Mouse (Mus musculus) forebrain, embryonic 12.5 days (tissue): Measurements from ENCODE around the gene Hsp90ab1. TPM values are rescaled to one million over a fixed set of nuclear protein-coding genes. Genes with fewer than 3 reads are reported as not detected.

ENCODE experiments used
- ATAC-seq: fragments of 200-750 bp; cut with Nextera tagmentation; 2 replicates; pipeline ENCODE4 v1.8.0; 2017; ENCODE audit warnings: moderate TSS enrichment; ENCODE audit not compliant: low FRiP score
- H3K27ac ChIP-seq: fragments of 300-500 bp; sonication (generic); 2 replicates; pipeline ENCODE4 v1.5.1; 2016; ENCODE audit warnings: mild to moderate bottlenecking
- H3K27me3 ChIP-seq: fragments of 300-500 bp; sonication (generic); 2 replicates; pipeline ENCODE4 v1.6.1; 2016; ENCODE audit warnings: mild to moderate bottlenecking
- H3K36me3 ChIP-seq: fragments of 300-500 bp; sonication (generic); replicated peaks from 2 replicates; pipeline ENCODE4 v1.6.1; 2016; ENCODE audit warnings: mild to moderate bottlenecking
- H3K4me1 ChIP-seq: fragments of 300-500 bp; sonication (generic); 2 replicates; pipeline ENCODE4 v1.6.1; 2016
- H3K4me2 ChIP-seq: fragments of 300-500 bp; sonication (generic); 2 replicates; pipeline ENCODE4 v1.6.1; 2016; ENCODE audit warnings: mild to moderate bottlenecking, moderate library complexity
- H3K4me3 ChIP-seq: fragments of 300-500 bp; sonication (generic); replicated peaks from 2 replicates; pipeline ENCODE4 v1.5.1; 2016; ENCODE audit warnings: mild to moderate bottlenecking
- H3K9ac ChIP-seq: fragments of 300-500 bp; sonication (generic); 2 replicates; pipeline ENCODE4 v1.6.1; 2016; ENCODE audit warnings: mild to moderate bottlenecking
- H3K9me3 ChIP-seq: fragments of 300-500 bp; sonication (generic); 2 replicates; pipeline ENCODE4 v1.6.1; 2016
- WGBS: fragments of 180-500 bp; shearing (Covaris S2); methylation state at CpG from one replicate; pipeline ENCODE4 v1.1.7; 2016; 5-methylcytosine and 5-hydroxymethylcytosine counted together
- polyA plus RNA-seq: library from polyadenylated mRNA; unstranded; fragments of >200 nt; fragmentation: Nextera tagmentation; extraction: Ambion mirVana; gene quantifications from 2 replicates; pipeline ENCODE4 v1.2.1, GENCODE M21; 2016

The Hsp90ab1 gene
- polyA plus RNA-seq, 1 experiment from 2014 or later, result 1,580 TPM

GRCm38 (mm10) chr17:45602984-45603383 lies 29.9 kb upstream of the Hsp90ab1 start:
- H3K36me3 ChIP-seq, result no peaks in the 10 kb centered on the region
- H3K4me3 ChIP-seq, result no peak overlapping the region
- peaks cover 19% of the 10 kb centered on the region for H3K4me1 ChIP-seq
- no peak overlapping the region for H3K27ac ChIP-seq
- H3K27me3 ChIP-seq, result peaks cover 44% of the 10 kb centered on the region
- no peaks in the 10 kb centered on the region for H3K9me3 ChIP-seq
- no peak for ATAC-seq
- 74% methylated on average over 3 of the region's 3 CpGs for WGBS
- H3K4me2 ChIP-seq, result no peak overlapping the region
- H3K9ac ChIP-seq, result no peak overlapping the region

GRCm38 (mm10) chr17:45601877-45602304 lies 28.8 kb upstream of the Hsp90ab1 start, which contains the start of gene Mymx:
Gene Mymx, minus strand, starts transcription at chr17:45602102.
- ATAC-seq, result no peak
- Histone ChIP-seq H3K4me2 (peak within 1 kb of the TSS; percentile 8; the same call in 1 of the 2 replicates), H3K4me1 (peaks cover 22% of the 10 kb centered on the region), H3K27me3 (peaks cover 48% of the 10 kb centered on the region), H3K4me3 (no peak within 1 kb of the TSS), H3K36me3 (no peaks in the 10 kb centered on the region), H3K9ac (0 out of 2 replicates have a peak within 1 kb of the TSS, but pooled peaks have one; percentile 7), H3K27ac (no peak within 1 kb of the TSS), H3K9me3 (no peaks in the 10 kb centered on the region)
- WGBS, result 28% methylated on average over 6 of the region's 6 CpGs

- no peak for ATAC-seq
- WGBS, result 9% methylated on average over 22 of the region's 22 CpGs
- peaks cover 27% of the 10 kb centered on the region for H3K4me1 ChIP-seq
- no peak overlapping the region for H3K4me3 ChIP-seq
- H3K27me3 ChIP-seq, result peaks cover 52% of the 10 kb centered on the region
- no peak overlapping the region for H3K27ac ChIP-seq
- 0 out of 2 replicates have a peak overlapping the region, but pooled peaks have one; percentile 7 for H3K9ac ChIP-seq
- no peaks in the 10 kb centered on the region for H3K36me3 ChIP-seq
- H3K4me2 ChIP-seq, result peak overlapping the region; percentile 8; the same call in 1 of the 2 replicates
- no peaks in the 10 kb centered on the region for H3K9me3 ChIP-seq
Observed at GRCm38 (mm10) chr17:45601325-45601724, 28.3 kb upstream of the Hsp90ab1 start.

- ATAC-seq, result no peak
- peaks cover 37% of the 10 kb centered on the region for H3K4me1 ChIP-seq
Observed at GRCm38 (mm10) chr17:45600267-45600666, 27.2 kb upstream of the Hsp90ab1 start.

DNA sequence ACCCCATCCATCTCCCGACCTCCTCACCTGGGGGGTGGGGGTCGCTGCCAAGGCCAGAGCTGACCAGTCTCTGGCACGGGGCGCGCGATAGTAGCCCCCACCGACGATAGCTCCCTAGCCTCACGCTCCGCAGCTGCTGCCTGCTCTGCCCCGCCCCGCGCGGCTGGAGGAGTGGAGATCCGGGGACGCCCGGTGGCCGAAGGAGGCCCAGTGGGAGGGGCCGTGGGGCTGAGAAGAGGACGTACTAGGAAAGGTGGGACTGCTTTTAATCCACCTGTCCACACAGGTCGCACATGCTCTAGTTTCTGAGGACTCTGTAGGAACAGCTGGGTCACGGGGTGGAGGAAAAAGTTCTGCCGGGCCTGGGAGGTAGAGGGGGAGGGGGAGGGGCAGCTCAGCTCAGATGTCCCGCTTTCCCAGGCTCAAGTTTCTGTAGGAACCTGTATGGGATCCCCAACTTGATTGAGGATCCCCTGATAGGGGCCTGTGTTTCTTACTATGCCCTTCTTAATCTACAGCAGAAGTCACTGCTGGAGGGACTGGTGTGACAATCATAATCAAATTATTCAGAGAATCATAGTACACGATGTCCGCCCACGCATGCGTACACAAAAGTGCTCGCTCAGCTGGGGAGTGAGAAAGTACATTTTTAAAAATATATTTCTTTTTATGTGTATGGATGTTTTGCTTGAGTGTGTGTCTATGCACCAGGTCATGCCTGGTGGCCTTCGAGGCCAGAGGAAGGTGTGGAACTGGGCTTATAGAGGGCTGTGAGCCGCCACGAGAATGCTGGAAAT lies 26.6 kb upstream of the Hsp90ab1 start, which contains the start of gene Slc29a1:
Slc29a1 (minus strand) TSS at position 161 of the 797 bp plus-strand sequence.
- H3K4me2 ChIP-seq, result peak within 1 kb of the TSS; percentile 73
- peak; percentile 30 for ATAC-seq
- 13% methylated on average over 32 of the region's 32 CpGs for WGBS
- H3K4me1 ChIP-seq, result peaks cover 43% of the 10 kb centered on the region
- no peaks in the 10 kb centered on the region for H3K9me3 ChIP-seq
- no peak within 1 kb of the TSS for H3K27ac ChIP-seq
- H3K4me3 ChIP-seq, result peak within 1 kb of the TSS; percentile 37
- H3K36me3 ChIP-seq, result no peaks in the 10 kb centered on the region
- peaks cover 67% of the 10 kb centered on the region for H3K27me3 ChIP-seq
- H3K9ac ChIP-seq, result peak within 1 kb of the TSS; percentile 51

More at GRCm38 (mm10) chr17:45600267-45600666, 27.2 kb upstream of the Hsp90ab1 start:
- 52% methylated on average over 8 of the region's 8 CpGs for WGBS
- no peak overlapping the region for H3K4me2 ChIP-seq
- peaks cover 61% of the 10 kb centered on the region for H3K27me3 ChIP-seq
- no peak overlapping the region for H3K27ac ChIP-seq
- H3K9ac ChIP-seq, result no peak overlapping the region
- H3K9me3 ChIP-seq, result no peaks in the 10 kb centered on the region
- no peak overlapping the region for H3K4me3 ChIP-seq
- H3K36me3 ChIP-seq, result no peaks in the 10 kb centered on the region

DNA sequence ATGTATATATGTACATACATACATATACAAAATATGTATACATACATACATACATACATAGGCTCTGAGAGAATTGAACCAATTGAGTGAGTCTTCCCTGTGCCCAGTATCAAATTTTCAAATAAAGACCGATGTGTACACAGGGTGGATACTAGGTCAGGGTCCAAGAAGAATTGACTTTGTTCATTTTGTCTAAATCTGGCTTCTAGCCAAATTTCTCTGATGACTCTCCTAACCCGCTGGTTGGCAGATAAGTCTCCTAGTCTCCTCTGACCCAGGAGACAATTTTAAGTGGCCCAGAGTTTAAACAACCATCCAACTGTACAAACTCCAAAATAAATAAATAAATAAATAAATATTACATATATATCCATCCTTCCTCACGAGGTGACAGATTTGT lies 25.8 kb upstream of the Hsp90ab1 start:
- Histone ChIP-seq H3K4me2 (peak overlapping the region; percentile 73), H3K4me1 (peaks cover 50% of the 10 kb centered on the region), H3K4me3 (peak overlapping the region; percentile 37; the same call in 1 of the 2 replicates), H3K36me3 (no peaks in the 10 kb centered on the region), H3K27ac (no peak overlapping the region), H3K9ac (peak overlapping the region; percentile 51; the same call in 1 of the 2 replicates), H3K9me3 (no peaks in the 10 kb centered on the region), H3K27me3 (peaks cover 72% of the 10 kb centered on the region)
- ATAC-seq, result no peak
- 53% methylated on average over 3 of the region's 3 CpGs for WGBS

DNA sequence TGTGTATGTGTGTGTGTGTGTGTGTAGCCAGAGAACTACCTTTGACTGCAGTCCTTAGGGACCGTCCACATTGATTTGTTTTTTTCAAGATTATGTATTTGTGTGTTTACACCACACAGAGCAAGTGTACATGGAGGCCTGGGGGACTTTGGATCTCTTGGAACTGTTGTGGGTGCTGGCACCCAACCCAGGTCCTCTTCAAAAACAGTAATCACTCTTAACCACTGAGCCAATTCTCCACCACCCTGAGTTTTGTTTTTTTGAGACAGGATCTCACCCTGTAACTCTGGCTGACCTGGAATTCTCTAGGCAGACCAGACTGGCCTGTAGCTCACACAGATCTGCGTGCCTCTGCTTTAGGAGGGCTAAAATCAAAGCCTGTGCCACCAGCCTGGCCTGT lies 25.3 kb upstream of the Hsp90ab1 start:
- H3K36me3 ChIP-seq, result no peaks in the 10 kb centered on the region
- H3K4me2 ChIP-seq, result no peak overlapping the region
- WGBS, result 87% methylated on average over 2 of the region's 2 CpGs
- H3K4me3 ChIP-seq, result no peak overlapping the region
- no peak overlapping the region for H3K9ac ChIP-seq
- no peak overlapping the region for H3K27ac ChIP-seq
- peaks cover 55% of the 10 kb centered on the region for H3K4me1 ChIP-seq
- no peak for ATAC-seq
- no peaks in the 10 kb centered on the region for H3K9me3 ChIP-seq
- peaks cover 74% of the 10 kb centered on the region for H3K27me3 ChIP-seq

DNA sequence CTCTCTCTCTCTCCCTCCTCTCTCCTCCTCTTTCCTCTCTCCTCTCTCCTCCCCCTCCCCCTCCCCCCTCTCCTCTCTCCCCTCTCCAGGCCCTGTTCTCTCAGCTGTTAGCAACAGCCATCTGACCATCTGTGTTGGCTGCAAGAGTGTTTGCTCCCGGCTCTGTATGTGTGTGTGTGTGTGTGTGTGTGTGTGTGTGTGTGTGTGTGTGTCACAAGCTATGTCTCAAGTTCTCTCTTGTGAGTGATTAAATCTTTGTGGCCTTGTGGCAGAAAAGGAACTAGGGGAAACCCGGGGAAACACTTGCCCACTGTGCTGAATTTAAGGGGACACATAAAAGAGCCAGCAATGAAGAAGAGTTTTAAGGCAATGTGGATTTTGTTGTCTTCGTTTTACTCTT lies 24.7 kb upstream of the Hsp90ab1 start:
- Histone ChIP-seq H3K9ac (no peak overlapping the region), H3K4me2 (no peak overlapping the region), H3K4me1 (peaks cover 59% of the 10 kb centered on the region), H3K9me3 (no peaks in the 10 kb centered on the region), H3K4me3 (no peak overlapping the region), H3K27ac (no peak overlapping the region), H3K36me3 (no peaks in the 10 kb centered on the region), H3K27me3 (peaks cover 79% of the 10 kb centered on the region)
- no peak for ATAC-seq
- 50% methylated on average over 3 of the region's 3 CpGs for WGBS

- no peak overlapping the region for H3K4me2 ChIP-seq
- H3K27me3 ChIP-seq, result peaks cover 74% of the 10 kb centered on the region
- 24% methylated on average over 11 of the region's 11 CpGs for WGBS
- H3K9ac ChIP-seq, result no peak overlapping the region
- peaks cover 64% of the 10 kb centered on the region for H3K4me1 ChIP-seq
- no peaks in the 10 kb centered on the region for H3K36me3 ChIP-seq
- peak; percentile 37; the same call in 1 of the 2 replicates for ATAC-seq
- no peak overlapping the region for H3K4me3 ChIP-seq
- H3K9me3 ChIP-seq, result no peaks in the 10 kb centered on the region
- peak overlapping the region; percentile 33; the same call in 1 of the 2 replicates for H3K27ac ChIP-seq
Observed at GRCm38 (mm10) chr17:45596631-45597396, 23.7 kb upstream of the Hsp90ab1 start.

DNA sequence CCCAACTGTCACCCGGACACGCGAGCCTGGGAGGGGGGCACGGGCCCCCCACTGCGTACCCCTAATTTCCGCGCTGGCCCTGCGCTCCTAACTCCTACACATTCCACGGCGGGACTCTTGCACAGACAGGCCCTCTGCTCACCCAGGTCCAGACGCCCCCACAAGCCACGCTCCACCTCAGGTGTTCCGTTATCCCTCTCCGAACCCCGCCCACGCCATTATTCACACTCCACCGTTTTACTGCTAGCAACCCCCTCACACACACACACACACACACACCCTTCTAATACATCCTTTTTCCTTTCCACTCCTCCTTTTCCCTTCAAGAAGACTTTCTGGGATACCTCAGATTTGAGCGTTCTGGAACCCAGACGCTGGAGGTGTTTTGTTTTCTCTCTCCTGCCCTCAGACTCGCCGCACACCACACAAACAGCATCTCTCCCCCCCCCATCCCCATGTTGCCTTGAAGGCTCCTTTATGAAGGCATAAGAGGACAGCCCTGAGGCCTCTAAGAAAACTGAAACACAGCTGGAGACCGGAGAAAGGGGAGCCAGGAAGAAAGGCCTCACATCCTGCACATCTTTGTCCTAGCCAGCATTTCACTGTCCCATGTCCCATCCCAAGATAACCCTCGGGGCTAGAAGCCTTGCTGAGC lies 22.8 kb upstream of the Hsp90ab1 start:
- Histone ChIP-seq H3K27me3 (peaks cover 65% of the 10 kb centered on the region), H3K4me1 (peaks cover 58% of the 10 kb centered on the region), H3K4me2 (peak overlapping the region; percentile 97), H3K4me3 (peak overlapping the region; percentile 52), H3K9me3 (no peaks in the 10 kb centered on the region), H3K36me3 (no peaks in the 10 kb centered on the region), H3K9ac (peak overlapping the region; percentile 71), H3K27ac (peak overlapping the region; percentile 1; the same call in 1 of the 2 replicates)
- WGBS, result 2% methylated on average over 23 of the region's 23 CpGs
- peak; percentile 17; the same call in 1 of the 2 replicates for ATAC-seq

DNA sequence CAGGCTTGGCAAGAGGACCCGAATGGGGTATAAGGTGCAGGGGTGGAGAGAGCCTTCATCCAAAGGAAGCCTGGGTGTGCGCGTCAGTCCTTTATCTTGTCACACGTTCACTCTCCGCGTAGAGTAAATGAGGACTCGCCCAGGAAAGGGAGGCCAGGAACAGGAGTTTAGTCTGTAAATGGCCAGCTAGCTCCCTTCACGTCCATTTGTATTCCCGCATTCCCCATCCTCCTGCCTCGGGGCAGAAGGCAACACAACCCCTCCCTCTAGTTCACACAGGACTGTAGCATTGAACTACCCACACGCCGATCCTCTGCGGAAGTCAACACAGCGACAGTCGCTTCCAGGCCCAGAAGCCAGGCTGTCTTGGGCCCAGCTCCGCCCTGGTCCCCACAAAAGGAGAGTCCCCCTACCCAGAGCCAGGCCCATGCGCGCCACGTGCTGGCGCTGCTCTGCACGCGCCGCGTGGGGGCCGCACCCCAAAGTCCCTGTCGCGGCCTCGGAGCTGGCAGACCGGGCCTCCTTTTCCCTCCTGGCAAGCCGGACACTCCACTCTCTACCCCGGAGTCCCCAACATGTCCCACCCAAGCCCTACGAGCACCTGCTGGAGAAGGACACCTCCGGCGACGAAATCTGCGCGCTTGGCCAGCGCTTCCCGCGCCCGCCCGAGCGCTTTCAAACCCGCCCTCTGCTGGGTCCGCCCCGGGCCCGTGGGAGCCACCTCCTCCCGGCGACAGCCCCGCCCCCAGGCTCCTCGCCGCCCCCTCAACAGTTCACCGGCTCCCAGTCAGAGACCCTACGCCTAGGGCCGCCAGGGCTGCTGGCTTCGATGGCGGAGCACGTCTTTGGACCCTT lies 22.0 kb upstream of the Hsp90ab1 start:
- Histone ChIP-seq H3K9me3 (no peaks in the 10 kb centered on the region), H3K4me3 (peak overlapping the region; percentile 52), H3K4me2 (peak overlapping the region; percentile 97), H3K36me3 (no peaks in the 10 kb centered on the region), H3K27me3 (peaks cover 57% of the 10 kb centered on the region), H3K4me1 (peaks cover 58% of the 10 kb centered on the region), H3K9ac (peak overlapping the region; percentile 71), H3K27ac (peak overlapping the region; percentile 1; the same call in 1 of the 2 replicates)
- 2% methylated on average over 44 of the region's 58 CpGs for WGBS
- peak; percentile 83 for ATAC-seq
